Mouse (Mus musculus): ENCODE measurements around the gene Olfr1282. TPM values are rescaled to one million over a fixed set of nuclear protein-coding genes. Genes with fewer than 3 reads are reported as not detected.
"Not testable (repeated sequence)": the region's sequence is repeated elsewhere in the genome, so short reads cannot be mapped to it uniquely, and the experiment has no call there.

Olfr1282 gene
- not detected for polyA plus RNA-seq (2021)

GRCm38 (mm10) chr2:111335976-111336375, at the start of gene Olfr1282:
Gene Olfr1282, minus strand, starts transcription at chr2:111336076.
- ChIA-PET POLR2A (no interaction called here), CTCF (no interaction called here)
- in situ Hi-C loops (cut with MboI; ENCODE audit: low pct_unique_long_range_greater_than_20kb) = loop anchor here (10.0 kb wide), 1 partner anchor 89 kb away; the partner anchor contains the start of gene Olfr1286
- DNase-seq (ENCODE audit: low read depth, low spot score) (no peak), ATAC-seq (no peak)
- no peak for TF ChIP-seq CTCF (IDR thresholded peaks at IDR 0.05)
- H3K27me3 ChIP-seq = no peaks in the 10 kb centered on the region

- no peaks in the 10 kb centered on the region for H3K27me3 ChIP-seq
- ChIA-PET CTCF (no interaction called here), POLR2A (no interaction called here)
- in situ Hi-C loops (cut with MboI; ENCODE audit: low pct_unique_long_range_greater_than_20kb) = no loop called here
- TF ChIP-seq CTCF (IDR thresholded peaks at IDR 0.05) = no peak
- ATAC-seq (no peak), DNase-seq (ENCODE audit: low read depth, low spot score) (no peak)
Measured at GRCm38 (mm10) chr2:111375222-111375621, 39.3 kb upstream of the Olfr1282 start, which contains the start of gene Olfr1284. Gene Olfr1284, plus strand, starts transcription at chr2:111375522.

- no peaks in the 10 kb centered on the region for H3K27me3 ChIP-seq
- ChIA-PET POLR2A (no interaction called here), CTCF (no interaction called here)
- in situ Hi-C loops (cut with MboI; ENCODE audit: low pct_unique_long_range_greater_than_20kb) = loop anchor here (10.0 kb wide), 1 partner anchor 68 kb away; no protein-coding TSS in a partner anchor
- DNase-seq (ENCODE audit: low read depth, low spot score) (no peak), ATAC-seq (no peak)
- no peak for TF ChIP-seq CTCF (IDR thresholded peaks at IDR 0.05)
Measured at GRCm38 (mm10) chr2:111366490-111366889, 30.6 kb upstream of the Olfr1282 start, which contains the start of gene Olfr1283. Gene Olfr1283, plus strand, starts transcription at chr2:111366790.

- DNase-seq (ENCODE audit: low read depth, low spot score); CTCF ChIA-PET; ATAC-seq; H3K27me3 ChIP-seq; POLR2A ChIA-PET: not testable (repeated sequence)
- in situ Hi-C loops (cut with MboI; ENCODE audit: low pct_unique_long_range_greater_than_20kb) = loop anchor here (10.0 kb wide), 1 partner anchor 91 kb away; the partner anchor contains the start of gene Olfr1286
Measured at GRCm38 (mm10) chr2:111333721-111334120, 2.2 kb downstream of the Olfr1282 start.

- H3K27me3 ChIP-seq = no peaks in the 10 kb centered on the region
- TF ChIP-seq CTCF (IDR thresholded peaks at IDR 0.05) = no peak
- DNase-seq (ENCODE audit: low read depth, low spot score) = no peak
- POLR2A ChIA-PET = no interaction called here
- CTCF ChIA-PET = no interaction called here
- in situ Hi-C loops (cut with MboI; ENCODE audit: low pct_unique_long_range_greater_than_20kb) = no loop called here
- no peak for ATAC-seq
Measured at GRCm38 (mm10) chr2:111326220-111326619, 9.7 kb downstream of the Olfr1282 start, which contains the start of gene Olfr1281. Gene Olfr1281, plus strand, starts transcription at chr2:111326520.

GRCm38 (mm10) chr2:111313717-111314116, 22.2 kb downstream of the Olfr1282 start, which contains the start of gene Olfr1280:
Gene Olfr1280, plus strand, starts transcription at chr2:111314017.
- ATAC-seq = no peak
- CTCF ChIA-PET = no interaction called here
- POLR2A ChIA-PET = no interaction called here
- no peak for TF ChIP-seq CTCF (IDR thresholded peaks at IDR 0.05)
- in situ Hi-C loops (cut with MboI; ENCODE audit: low pct_unique_long_range_greater_than_20kb) = no loop called here
- H3K27me3 ChIP-seq = no peaks in the 10 kb centered on the region
- no peak for DNase-seq (ENCODE audit: low read depth, low spot score)

- CTCF ChIA-PET = no interaction called here
- in situ Hi-C loops (cut with MboI; ENCODE audit: low pct_unique_long_range_greater_than_20kb) = no loop called here
Measured at GRCm38 (mm10) chr2:111300374-111300773, 35.5 kb downstream of the Olfr1282 start, which contains the start of gene Olfr1279. Gene Olfr1279, plus strand, starts transcription at chr2:111300635.

GRCm38 (mm10) chr2:111298541-111298940, 37.3 kb downstream of the Olfr1282 start:
- in situ Hi-C loops (cut with MboI; ENCODE audit: low pct_unique_long_range_greater_than_20kb) = no loop called here
- ChIA-PET CTCF (no interaction called here), POLR2A (no interaction called here)
- H3K27me3 ChIP-seq = no peaks in the 10 kb centered on the region
- no peak for ATAC-seq
- TF ChIP-seq CTCF (IDR thresholded peaks at IDR 0.05) = no peak
- DNase-seq (ENCODE audit: low read depth, low spot score) = no peak

More at GRCm38 (mm10) chr2:111300374-111300773, 35.5 kb downstream of the Olfr1282 start, which contains the start of gene Olfr1279:
- no peak for DNase-seq (ENCODE audit: low read depth, low spot score)
- TF ChIP-seq CTCF (IDR thresholded peaks at IDR 0.05) = no peak
- POLR2A ChIA-PET = no interaction called here
- H3K27me3 ChIP-seq = no peaks in the 10 kb centered on the region
- no peak for ATAC-seq

- in situ Hi-C loops (cut with MboI; ENCODE audit: low pct_unique_long_range_greater_than_20kb) = no loop called here
- ChIA-PET POLR2A (no interaction called here), CTCF (no interaction called here)
- no peaks in the 10 kb centered on the region for H3K27me3 ChIP-seq
- no peak for ATAC-seq
- TF ChIP-seq CTCF (IDR thresholded peaks at IDR 0.05) = no peak
- DNase-seq (ENCODE audit: low read depth, low spot score) = no peak
Measured at GRCm38 (mm10) chr2:111289836-111290235, 46.0 kb downstream of the Olfr1282 start, which contains the start of gene Olfr1278. Gene Olfr1278, plus strand, starts transcription at chr2:111290136.

Other genes with a start within 250 kb of the Olfr1282 start
- not detected for gene Gm13941, start 230.1 kb downstream of the Olfr1282 start, polyA plus RNA-seq (2021)
- not detected for gene Gm15130, start 183.1 kb downstream of the Olfr1282 start, polyA plus RNA-seq (2021)
- gene 4930430A15Rik, start 106.5 kb downstream of the Olfr1282 start, polyA plus RNA-seq (2021) = not detected
- gene Olfr1275, start 100.8 kb downstream of the Olfr1282 start, polyA plus RNA-seq (2021) = not detected
- not detected for gene Olfr1276, start 81.6 kb downstream of the Olfr1282 start, polyA plus RNA-seq (2021)
- not detected for gene Olfr1277, start 62.0 kb downstream of the Olfr1282 start, polyA plus RNA-seq (2021)
- gene Olfr1278, start 45.9 kb downstream of the Olfr1282 start, polyA plus RNA-seq (2021) = not detected
- 1.9 TPM for gene Olfr1279, start 35.4 kb downstream of the Olfr1282 start, polyA plus RNA-seq (2021)
- not detected for gene Olfr1280, start 22.1 kb downstream of the Olfr1282 start, polyA plus RNA-seq (2021)
- gene Olfr1281, start 9.6 kb downstream of the Olfr1282 start, polyA plus RNA-seq (2021) = not detected
- gene Olfr1283, start 30.7 kb upstream of the Olfr1282 start, polyA plus RNA-seq (2021) = not detected
- gene Olfr1284, start 39.4 kb upstream of the Olfr1282 start, polyA plus RNA-seq (2021) = not detected
- not detected for gene Olfr1286, start 87.0 kb upstream of the Olfr1282 start, polyA plus RNA-seq (2021)
- not detected for gene Olfr1287, start 113.1 kb upstream of the Olfr1282 start, polyA plus RNA-seq (2021)
- gene Olfr1288, start 138.0 kb upstream of the Olfr1282 start, polyA plus RNA-seq (2021) = not detected
- gene Olfr1289, start 144.7 kb upstream of the Olfr1282 start, polyA plus RNA-seq (2021) = not detected
- gene Olfr1290, start 157.8 kb upstream of the Olfr1282 start, polyA plus RNA-seq (2021) = not detected
- gene Olfr1291-ps1, start 161.1 kb upstream of the Olfr1282 start, polyA plus RNA-seq (2021) = not detected
- gene Olfr1293-ps, start 189.1 kb upstream of the Olfr1282 start, polyA plus RNA-seq (2021) = not detected
- gene Olfr1294, start 204.2 kb upstream of the Olfr1282 start, polyA plus RNA-seq (2021) = not detected
- not detected for gene Olfr1295, start 233.6 kb upstream of the Olfr1282 start, polyA plus RNA-seq (2021)

Measured in Patski (cell line).